Mouse (Mus musculus) liver, embryonic 14.5 days (tissue): Measurements from ENCODE around the gene Fbxo31.

Experiments used
- CTCF ChIP-seq: IDR thresholded peaks from 2 replicates; pipeline ENCODE4 v1.5.1; 2016; ENCODE audit warnings: antibody characterized with exemption, low read depth, control low read depth
- EP300 ChIP-seq: IDR thresholded peaks from 2 replicates; pipeline ENCODE4 v1.6.1; 2016; ENCODE audit warnings: antibody characterized with exemption, low read depth

GRCm38 (mm10) chr8:121593983-121594382 lies 15.4 kb upstream of the Fbxo31 start:
- TF ChIP-seq CTCF (no peak), EP300 (no peak)
